Mouse (Mus musculus) ZHBTc4 (cell line): ENCODE measurements at regions not wholly inside any gene's neighbourhood (a gene's known extent, or its start where the extent isn't known, plus 50 kb on each side); places are given as distances from the start of the nearest gene placed in this dataset.

Experiments used
- DNase-seq: peaks from one replicate; pipeline ENCODE4 v3.0.0-alpha.2; 2011; ENCODE audit warnings: low read depth, low spot score

DNA sequence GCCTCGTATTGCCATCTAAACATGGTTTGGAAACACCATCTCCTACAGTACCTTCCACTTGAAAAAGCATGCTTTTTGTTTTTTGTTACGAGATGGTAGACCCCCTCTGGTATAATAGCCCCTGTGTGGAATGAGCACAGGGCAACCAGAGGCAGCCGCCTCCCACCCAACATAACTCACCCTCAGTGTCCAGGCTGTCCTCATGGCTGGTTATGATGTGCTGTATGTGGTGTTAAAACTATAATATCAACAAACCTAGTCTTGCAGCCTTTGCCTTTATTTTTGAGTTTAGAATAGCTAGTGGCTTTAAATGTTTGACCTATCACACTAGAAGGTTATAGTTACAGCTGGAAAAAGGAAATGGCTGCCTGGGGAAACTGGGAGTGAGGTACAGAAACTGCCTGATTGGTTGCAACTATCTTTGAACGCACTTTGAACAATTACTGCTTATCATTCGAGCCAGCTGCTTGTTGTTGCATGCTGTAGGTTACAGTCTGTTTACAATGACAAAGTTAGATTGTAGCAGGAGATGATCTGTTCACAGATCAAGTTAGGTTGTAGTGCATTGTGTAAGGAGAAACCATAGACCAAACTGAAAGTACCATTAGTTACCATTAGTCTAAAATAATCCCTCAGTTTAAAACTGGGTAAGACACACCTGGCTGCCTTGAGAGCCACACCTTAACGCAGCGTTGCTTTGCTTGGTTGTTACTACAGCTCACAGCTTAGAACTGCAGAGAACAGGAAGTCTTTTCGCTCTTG, 414.8 kb downstream of the Klf5 start:
- peak; percentile 62 for DNase-seq

DNA sequence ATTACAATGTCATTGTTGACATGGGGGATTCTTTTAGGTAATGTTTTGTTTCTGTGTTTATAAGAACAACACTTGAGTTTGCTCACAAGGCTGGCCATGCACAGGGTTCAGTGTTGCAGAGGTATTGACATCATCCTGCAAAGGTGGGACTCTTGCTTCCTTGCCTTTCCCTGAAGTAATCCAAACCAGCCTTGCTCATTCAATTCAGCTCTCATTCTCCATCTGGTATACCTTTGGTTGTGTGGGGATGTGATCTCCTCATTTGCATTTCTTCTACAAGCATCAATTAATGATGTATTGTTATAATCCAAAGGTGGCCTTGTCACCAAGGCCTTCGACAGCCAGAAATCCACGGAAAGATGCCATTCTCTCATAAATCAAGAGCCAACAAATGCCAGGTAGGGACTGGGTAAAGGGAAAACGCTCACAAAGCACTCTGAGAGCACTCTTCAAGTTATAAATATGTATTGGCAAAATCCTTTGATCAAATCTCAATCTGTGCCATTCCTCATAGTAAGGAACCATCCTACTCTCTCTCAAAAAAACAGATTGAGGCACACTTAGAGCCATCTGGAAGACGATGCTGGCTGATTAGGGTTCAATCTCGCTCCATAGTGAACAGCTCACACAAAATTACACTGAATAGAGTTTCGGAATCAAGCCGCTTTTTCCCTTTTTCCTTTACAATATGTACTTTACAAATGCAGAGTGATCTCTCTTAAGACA, 435.1 kb downstream of the Klf5 start:
- DNase-seq, result no peak

- DNase-seq, result no peak
Measured at GRCm38 (mm10) chr14:99734200-99734567, 435.7 kb downstream of the Klf5 start.

DNA sequence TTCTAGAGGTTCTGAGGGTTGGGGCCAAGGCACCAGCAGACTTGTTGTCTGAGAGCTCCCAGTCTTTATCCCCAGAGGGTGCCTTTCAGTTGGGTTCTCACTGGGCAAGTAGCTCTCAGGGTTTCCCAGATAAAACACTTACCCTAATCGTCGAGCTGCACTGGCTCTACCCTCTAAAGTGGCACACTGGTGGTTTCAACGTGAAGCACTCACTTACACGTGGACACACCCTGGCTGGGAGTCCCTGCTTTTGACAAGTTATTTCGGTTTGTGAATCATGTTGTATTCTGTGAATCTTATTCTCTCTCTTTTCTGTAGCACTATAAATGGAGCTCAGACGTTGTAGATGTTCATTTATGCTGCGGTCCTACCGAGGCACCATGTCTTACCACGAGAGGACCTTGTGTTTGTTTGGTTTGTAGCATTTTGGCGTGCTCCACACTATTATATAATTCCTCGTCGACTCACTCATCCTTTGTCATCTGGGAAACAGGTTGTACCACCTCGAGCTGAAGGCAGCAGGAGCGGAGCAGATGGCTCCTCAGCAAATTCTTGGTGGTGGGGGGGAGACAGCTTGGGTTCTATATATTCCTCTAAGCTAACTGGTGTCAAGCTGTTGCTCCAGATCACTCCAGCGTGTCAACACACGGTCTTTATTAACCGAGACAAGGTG, 445.3 kb downstream of the Klf5 start:
- no peak for DNase-seq

DNA sequence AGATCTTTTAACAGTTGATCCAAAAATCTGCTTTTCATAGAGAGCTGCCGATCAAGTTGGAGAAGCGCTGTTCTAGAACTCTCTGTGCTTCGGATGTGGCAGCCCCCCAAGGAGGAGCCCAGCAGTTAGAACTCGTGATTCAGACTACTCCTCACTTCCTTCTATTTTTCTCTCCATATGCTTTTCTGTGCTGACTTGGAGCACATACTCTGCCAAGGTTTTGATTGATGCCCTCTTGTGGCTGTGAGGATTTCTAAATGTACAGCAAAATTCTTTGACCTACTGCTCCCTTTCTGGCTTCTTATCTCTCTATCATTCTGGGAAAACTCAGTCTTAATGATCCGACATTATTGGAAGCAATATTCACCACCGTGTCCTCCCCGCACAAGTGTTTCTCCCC, 446.7 kb downstream of the Klf5 start:
- peak; percentile 28 for DNase-seq

DNA sequence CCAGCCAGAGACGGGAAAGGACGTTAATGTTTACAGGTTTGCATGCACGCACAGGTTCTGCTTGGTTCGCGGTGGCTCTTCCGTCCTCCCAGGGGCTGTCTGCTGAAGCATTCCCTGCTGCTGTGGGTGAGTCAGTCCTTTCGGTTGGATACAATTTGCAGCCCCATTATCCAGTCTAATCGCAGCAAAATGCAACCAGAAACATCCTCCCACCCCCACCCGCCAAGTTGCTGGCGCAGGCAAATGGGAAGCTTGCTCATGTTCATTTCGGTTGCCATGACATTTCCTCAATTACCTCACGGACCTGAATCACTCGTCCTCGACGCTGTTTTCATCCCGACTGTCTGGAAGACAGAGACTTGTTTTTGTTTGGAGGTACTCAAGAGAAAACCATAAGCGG, 449.7 kb downstream of the Klf5 start:
- peak; percentile 51 for DNase-seq

- DNase-seq, result no peak
Measured at GRCm38 (mm10) chr14:99749308-99750305, 451.1 kb downstream of the Klf5 start.

DNA sequence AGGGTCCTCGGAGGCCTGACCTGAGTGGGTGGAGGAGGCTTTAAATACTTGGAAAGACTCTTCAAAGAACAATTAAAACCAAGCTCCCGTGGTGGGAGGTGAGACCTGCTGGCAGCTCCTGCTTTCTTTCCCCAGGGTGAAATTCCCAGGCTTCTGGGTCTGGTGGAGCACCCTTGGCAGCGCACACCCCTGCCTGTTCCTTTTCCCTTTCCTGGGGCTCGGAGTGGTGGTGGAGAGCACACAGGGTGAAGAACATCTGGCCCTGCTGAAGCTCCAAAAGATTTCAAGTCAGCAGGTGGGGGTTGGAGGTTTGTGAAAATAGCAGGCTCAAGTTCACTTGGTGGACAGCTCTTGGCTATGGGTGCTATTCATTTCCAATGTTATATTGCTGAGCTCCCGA, 459.6 kb downstream of the Klf5 start:
- DNase-seq, result no peak

- DNase-seq, result no peak
Measured at GRCm38 (mm10) chr14:99763336-99763735, 464.8 kb downstream of the Klf5 start.

DNA sequence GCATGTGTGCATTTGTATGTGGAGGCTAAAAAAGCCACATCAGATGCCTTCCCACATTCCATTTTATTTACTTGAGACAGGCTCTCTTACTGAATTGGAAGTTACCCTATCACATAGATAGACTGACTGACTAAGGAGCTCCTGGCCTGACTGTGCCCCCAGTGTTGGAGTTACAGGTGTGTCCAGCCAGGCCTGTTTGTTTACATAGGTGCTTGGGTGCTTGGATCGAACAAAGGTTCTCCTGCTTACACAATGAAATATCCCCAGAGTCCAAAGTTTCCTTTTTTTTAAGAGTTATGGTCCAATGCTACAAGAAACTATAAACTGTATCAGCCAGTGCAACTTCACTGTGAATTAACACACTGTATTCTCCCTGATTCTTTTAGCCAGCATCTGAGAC, 472.5 kb downstream of the Klf5 start:
- no peak for DNase-seq

DNA sequence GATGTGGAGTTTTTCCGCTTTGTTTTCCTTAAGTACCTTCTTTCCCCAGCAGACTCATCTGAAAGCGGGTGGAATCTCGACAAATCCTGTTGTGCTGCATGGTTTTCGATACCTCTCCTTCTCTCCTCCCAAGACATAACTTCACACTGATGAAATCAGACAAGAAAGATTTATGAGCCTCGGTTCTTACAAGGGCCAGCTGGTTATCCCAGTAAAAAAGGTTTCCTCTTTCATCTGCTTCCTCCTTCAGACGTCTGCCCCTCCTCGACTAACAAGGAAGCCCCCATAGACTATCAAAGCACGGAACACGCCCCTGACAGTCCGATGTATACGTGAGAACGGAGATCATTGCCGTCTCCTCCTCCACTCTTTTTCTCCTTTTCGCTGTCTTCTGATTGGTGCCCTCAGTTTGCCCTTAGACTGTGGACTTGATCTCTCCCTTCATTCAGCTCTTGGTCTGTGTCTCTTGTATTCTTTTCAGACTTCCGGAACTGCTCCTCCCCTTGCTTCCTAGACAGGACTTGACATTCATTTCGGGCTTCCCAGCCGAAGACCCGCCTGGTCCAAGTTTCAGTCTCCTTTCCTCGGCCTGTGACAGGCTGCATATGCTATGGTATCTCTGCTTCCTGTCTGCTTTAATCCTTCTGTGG, 474.4 kb downstream of the Klf5 start:
- DNase-seq, result peak; percentile 74

- DNase-seq, result peak; percentile 80
Measured at GRCm38 (mm10) chr14:99778477-99778876, 480.0 kb downstream of the Klf5 start.

GRCm38 (mm10) chr14:99778957-99779356, 480.5 kb downstream of the Klf5 start:
- no peak for DNase-seq

DNA sequence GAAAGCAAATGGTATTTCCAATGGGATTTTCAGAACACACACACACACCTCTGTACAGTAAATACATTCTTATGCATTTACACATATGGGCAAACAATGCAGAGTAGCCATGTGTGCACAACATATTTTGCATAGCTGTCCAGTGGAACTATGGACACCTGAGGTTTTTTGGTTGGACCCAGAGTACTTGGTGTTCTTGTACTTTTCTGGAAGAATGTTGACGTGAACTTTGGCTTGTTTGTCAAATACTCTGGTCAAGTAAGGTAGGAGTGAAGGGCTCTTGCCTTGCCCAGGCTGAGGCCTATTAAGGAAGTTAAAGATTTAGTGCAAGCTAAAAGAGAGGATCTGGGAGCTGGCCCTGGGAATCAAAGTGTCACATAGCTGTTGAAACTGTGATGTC, 485.2 kb downstream of the Klf5 start:
- DNase-seq, result no peak

GRCm38 (mm10) chr14:99785106-99785505, 486.6 kb downstream of the Klf5 start:
- DNase-seq, result no peak

DNA sequence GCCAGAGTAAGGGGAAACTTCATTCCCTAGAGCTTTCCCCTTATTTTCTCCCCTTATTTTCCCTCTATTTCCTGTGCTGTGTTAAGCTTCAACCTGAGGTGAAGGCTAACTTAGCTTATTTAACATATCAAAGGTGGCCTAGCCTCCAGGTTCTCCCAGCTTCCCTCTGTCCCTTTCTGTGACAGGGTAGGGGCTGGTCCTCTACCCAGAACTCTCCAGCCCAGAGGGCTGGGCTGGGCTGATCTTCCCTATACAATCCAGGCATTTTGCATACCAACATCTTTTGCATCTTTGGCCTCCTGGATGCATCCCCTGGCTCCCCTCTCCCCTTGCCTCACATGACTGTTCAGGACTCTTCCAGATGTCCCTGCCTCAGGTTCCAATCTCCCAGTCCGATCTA, 487.9 kb downstream of the Klf5 start:
- peak; percentile 94 for DNase-seq

DNA sequence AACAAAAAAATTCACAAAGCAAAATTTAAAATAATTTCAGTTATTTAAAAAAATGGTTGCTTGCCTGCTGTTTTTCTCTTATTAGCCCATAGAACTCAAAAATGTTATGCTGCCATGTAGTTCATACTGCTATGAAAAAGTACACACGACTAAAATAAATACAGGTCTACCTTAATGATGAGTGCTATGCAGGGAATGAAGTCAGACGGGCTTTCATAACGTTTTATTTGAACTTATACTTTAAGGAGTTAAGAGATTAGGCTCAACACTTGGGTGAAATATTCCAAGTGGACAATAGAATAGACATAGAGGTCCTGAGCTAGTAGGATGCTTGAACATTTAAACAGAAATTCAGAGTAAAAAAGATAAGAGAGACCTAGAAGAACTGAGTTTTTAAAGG, 489.7 kb downstream of the Klf5 start:
- no peak for DNase-seq

DNA sequence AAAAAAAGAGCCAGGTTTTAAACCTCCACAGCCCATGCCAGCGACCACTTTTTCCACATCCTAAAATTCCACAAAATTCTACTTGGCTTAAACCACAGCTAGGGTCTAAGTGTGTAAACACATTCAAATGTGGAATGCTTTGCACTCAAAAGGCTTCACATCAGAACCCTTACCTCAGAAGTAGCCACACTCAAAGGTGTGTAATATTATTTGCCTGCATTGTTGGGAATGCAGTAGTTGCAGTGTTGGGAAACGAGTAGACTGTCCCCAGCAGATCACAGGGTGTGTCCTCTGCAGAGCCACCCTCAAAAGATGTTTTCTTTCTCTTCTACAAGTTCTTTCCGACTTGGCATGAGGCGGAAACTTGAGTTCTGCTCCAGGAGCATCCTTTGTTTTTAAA, 488.2 kb downstream of the Klf12 start:
- DNase-seq, result no peak

DNA sequence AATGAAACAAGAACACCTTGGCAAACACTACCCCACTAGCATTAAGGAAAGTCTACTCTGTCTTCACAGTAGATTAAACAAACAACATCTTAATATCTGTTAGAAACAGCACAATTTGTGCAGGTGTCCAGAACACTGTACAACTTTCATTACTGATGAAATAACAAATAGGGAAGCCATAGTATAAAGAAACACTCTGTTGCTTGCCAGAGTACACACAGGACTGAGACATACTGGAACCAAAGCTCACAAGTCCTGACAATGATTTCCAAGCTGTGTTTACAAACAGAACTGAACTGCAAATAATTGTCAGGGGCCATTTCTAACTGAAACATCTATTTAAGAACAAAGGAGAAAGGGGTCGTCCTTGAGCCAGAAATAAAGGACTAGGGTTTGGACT, 478.4 kb downstream of the Klf12 start:
- no peak for DNase-seq

GRCm38 (mm10) chr14:99806599-99806998, 477.9 kb downstream of the Klf12 start:
- DNase-seq, result no peak
